Mouse (Mus musculus) intestine, postnatal 0 days (tissue): ENCODE results near the gene Olfr1457. TPM values are rescaled to one million over a fixed set of nuclear protein-coding genes. Genes with fewer than 3 reads are reported as not detected.

ENCODE experiments used
- ATAC-seq: fragments of 200-750 bp; cut with Nextera tagmentation; 2 replicates; pipeline ENCODE4 v1.8.0; 2017; ENCODE audit warnings: mild to moderate bottlenecking, moderate TSS enrichment, moderate library complexity
- H3K27ac ChIP-seq: fragments of 300-500 bp; sonication (generic); 2 replicates; pipeline ENCODE4 v1.5.1; 2014; ENCODE audit warnings: mild to moderate bottlenecking, low read depth, low read length, moderate library complexity
- H3K27me3 ChIP-seq: fragments of 300-500 bp; sonication (generic); replicated peaks from 2 replicates; pipeline ENCODE4 v1.6.1; 2014; ENCODE audit warnings: low read length, mixed read lengths; ENCODE audit not compliant: control insufficient read depth, insufficient read depth
- H3K36me3 ChIP-seq: fragments of 300-500 bp; sonication (generic); 2 replicates; pipeline ENCODE4 v1.6.1; 2014; ENCODE audit warnings: mild to moderate bottlenecking, moderate library complexity; ENCODE audit not compliant: control insufficient read depth, insufficient read depth
- H3K4me1 ChIP-seq: fragments of 300-500 bp; sonication (generic); replicated peaks from 2 replicates; pipeline ENCODE4 v1.6.1; 2014; ENCODE audit warnings: antibody characterized with exemption, low read length, mixed read lengths; ENCODE audit not compliant: control insufficient read depth, insufficient read depth
- H3K4me2 ChIP-seq: fragments of 300-500 bp; sonication (generic); replicated peaks from 2 replicates; pipeline ENCODE4 v1.6.1; 2014; ENCODE audit warnings: low read depth, mild to moderate bottlenecking, moderate library complexity
- H3K4me3 ChIP-seq: fragments of 300-500 bp; sonication (generic); 2 replicates; pipeline ENCODE4 v1.5.1; 2014; ENCODE audit warnings: low read depth, low read length
- H3K9ac ChIP-seq: fragments of 300-500 bp; sonication (generic); 2 replicates; pipeline ENCODE4 v1.6.1; 2014; ENCODE audit warnings: mild to moderate bottlenecking, low read depth, low read length
- H3K9me3 ChIP-seq: fragments of 300-500 bp; sonication (generic); 2 replicates; pipeline ENCODE4 v1.6.1; 2016; ENCODE audit warnings: mixed run types; ENCODE audit not compliant: control insufficient read depth
- CTCF ChIP-seq: sonication (generic); IDR thresholded peaks from 2 replicates; pipeline ENCODE4 v1.5.1; 2016; ENCODE audit warnings: low read depth, mild to moderate bottlenecking, control low read depth, antibody characterized with exemption, moderate library complexity
- WGBS: fragments of 180-500 bp; shearing (Covaris S2); extraction: QIAGEN DNeasy Blood & Tissue Kit; methylation state at CpG from one replicate; pipeline ENCODE4 v1.1.7; 2014; 5-methylcytosine and 5-hydroxymethylcytosine counted together
- polyA plus RNA-seq: library from polyadenylated mRNA; unstranded; fragments of >200 nt; fragmentation: Nextera tagmentation; extraction: Ambion mirVana; gene quantifications from 2 replicates; pipeline ENCODE4 v1.2.1, GENCODE M21; 2015

Olfr1457 gene
- not detected in 2 replicates for polyA plus RNA-seq

- no peak within 1 kb of the TSS for H3K9ac ChIP-seq
- 0 out of 2 replicates have a peak, but pooled peaks cover 5% of the 10 kb centered on the region for H3K9me3 ChIP-seq
- no peaks in the 10 kb centered on the region for H3K36me3 ChIP-seq
- H3K27ac ChIP-seq: no peak within 1 kb of the TSS
- H3K4me2 ChIP-seq: no peak within 1 kb of the TSS
- no peak for TF ChIP-seq CTCF
- no peak within 1 kb of the TSS for H3K4me3 ChIP-seq
- WGBS: 70% methylated on average over 2 of the region's 2 CpGs
- ATAC-seq: no peak
- no peaks in the 10 kb centered on the region for H3K4me1 ChIP-seq
- no peaks in the 10 kb centered on the region for H3K27me3 ChIP-seq
Observed at GRCm38 (mm10) chr19:13097791-13098190, at the start of gene Olfr1457. Gene Olfr1457, minus strand, starts transcription at chr19:13097891.

DNA sequence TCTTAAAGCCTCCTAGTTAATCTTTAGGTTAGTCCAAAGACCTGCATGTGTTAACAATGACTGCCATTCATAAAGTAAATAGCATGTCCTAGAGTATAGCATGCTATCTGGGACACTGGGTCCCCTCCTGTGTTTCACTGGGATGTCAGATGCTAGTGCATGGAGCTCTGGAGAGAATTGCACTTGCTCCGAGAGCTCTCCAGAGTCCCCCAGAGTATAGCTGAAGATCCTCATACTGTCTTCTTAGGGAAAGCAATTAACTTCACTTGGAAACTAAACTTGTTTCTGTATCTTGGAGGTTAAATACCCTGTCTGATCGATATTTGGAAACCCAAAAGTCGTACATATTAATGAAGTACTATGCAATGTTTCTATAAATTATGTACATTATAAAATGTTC lies 9.0 kb upstream of the Olfr1457 start, which contains the start of gene Olfr1458:
Gene Olfr1458, minus strand, starts transcription at position 101 of the 400 bp plus-strand sequence.
- Histone ChIP-seq H3K9ac (no peak within 1 kb of the TSS), H3K27me3 (no peaks in the 10 kb centered on the region), H3K4me1 (no peaks in the 10 kb centered on the region), H3K36me3 (no peaks in the 10 kb centered on the region), H3K4me3 (no peak within 1 kb of the TSS), H3K4me2 (no peak within 1 kb of the TSS), H3K9me3 (0 out of 2 replicates have a peak, but pooled peaks cover 2% of the 10 kb centered on the region), H3K27ac (no peak within 1 kb of the TSS)
- no peak for ATAC-seq
- no peak for TF ChIP-seq CTCF
- WGBS: 76% methylated on average over 3 of the region's 3 CpGs

DNA sequence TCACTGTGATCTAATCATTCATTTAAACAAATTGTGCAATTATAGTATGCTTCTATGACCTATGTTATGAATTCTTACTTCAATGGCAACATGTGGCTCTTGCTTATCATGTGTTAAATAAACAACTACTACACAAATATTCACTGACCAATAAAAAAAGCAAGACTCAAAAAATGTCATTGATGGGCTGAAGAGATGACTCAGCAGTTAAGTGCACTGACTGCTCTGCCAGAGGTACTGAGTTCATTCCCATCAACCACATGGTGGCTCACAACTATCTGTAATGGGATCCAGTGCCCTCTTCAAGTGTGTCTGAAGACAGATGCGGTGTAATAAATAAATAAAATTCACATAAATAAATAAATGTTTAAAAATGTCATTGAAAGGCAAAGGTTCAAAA lies 3.8 kb downstream of the Olfr1457 start:
- ATAC-seq: no peak
- Histone ChIP-seq H3K4me1 (no peaks in the 10 kb centered on the region), H3K27ac (no peak overlapping the region), H3K36me3 (no peaks in the 10 kb centered on the region), H3K9ac (no peak overlapping the region), H3K9me3 (0 out of 2 replicates have a peak, but pooled peaks cover 6% of the 10 kb centered on the region), H3K4me2 (no peak overlapping the region), H3K27me3 (no peaks in the 10 kb centered on the region), H3K4me3 (no peak overlapping the region)
- 78% methylated on average over 1 of the region's 1 CpGs for WGBS
- TF ChIP-seq CTCF: no peak

DNA sequence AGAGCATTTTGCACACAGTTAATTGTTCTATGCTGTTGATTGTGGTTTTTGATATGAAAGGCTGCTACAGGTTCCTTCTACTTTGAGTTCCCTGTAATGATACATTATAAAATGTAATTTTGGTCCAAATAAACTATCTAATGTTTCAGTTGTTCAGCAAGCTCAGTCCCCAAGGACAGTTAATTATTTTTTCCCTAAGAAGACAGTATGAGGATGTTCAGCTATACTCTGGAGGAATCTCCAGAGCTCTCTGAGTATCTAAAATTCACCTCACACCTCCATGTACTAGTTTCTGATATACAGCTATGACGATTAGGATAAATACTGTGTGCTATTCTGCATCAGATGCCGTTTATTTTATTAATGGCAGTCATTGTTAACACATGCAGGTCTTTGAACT lies 37.4 kb downstream of the Olfr1457 start, which contains the start of gene Olfr1454:
Gene Olfr1454, plus strand, starts transcription at position 301 of the 400 bp plus-strand sequence.
- H3K9ac ChIP-seq: no peak within 1 kb of the TSS
- H3K36me3 ChIP-seq: no peaks in the 10 kb centered on the region
- no peak within 1 kb of the TSS for H3K27ac ChIP-seq
- H3K4me2 ChIP-seq: no peak within 1 kb of the TSS
- WGBS: 70% methylated on average over 2 of the region's 2 CpGs
- H3K9me3 ChIP-seq: no peaks in the 10 kb centered on the region
- no peaks in the 10 kb centered on the region for H3K4me1 ChIP-seq
- H3K4me3 ChIP-seq: no peak within 1 kb of the TSS
- no peak for TF ChIP-seq CTCF
- no peak for ATAC-seq
- no peaks in the 10 kb centered on the region for H3K27me3 ChIP-seq

Other genes starting within 250 kb of the Olfr1457 start
- gene Olfr1444, start 240.6 kb downstream of the Olfr1457 start, polyA plus RNA-seq: not detected in 2 replicates
- not detected in 2 replicates for gene Olfr1445, start 214.0 kb downstream of the Olfr1457 start, polyA plus RNA-seq
- gene Olfr1446, start 204.4 kb downstream of the Olfr1457 start, polyA plus RNA-seq: not detected in 2 replicates
- gene Olfr1447, start 194.1 kb downstream of the Olfr1457 start, polyA plus RNA-seq: not detected in 2 replicates
- gene Olfr1448, start 173.5 kb downstream of the Olfr1457 start, polyA plus RNA-seq: not detected in 2 replicates
- not detected in 2 replicates for gene Olfr1449, start 167.1 kb downstream of the Olfr1457 start, polyA plus RNA-seq
- gene Olfr1450, start 147.6 kb downstream of the Olfr1457 start, polyA plus RNA-seq: not detected in 2 replicates
- not detected in 2 replicates for gene Olfr1451, start 102.9 kb downstream of the Olfr1457 start, polyA plus RNA-seq
- not detected in 2 replicates for gene Olfr1453, start 69.6 kb downstream of the Olfr1457 start, polyA plus RNA-seq
- gene Olfr1454, start 37.3 kb downstream of the Olfr1457 start, polyA plus RNA-seq: not detected in 2 replicates
- gene Olfr1458, start 8.9 kb upstream of the Olfr1457 start, polyA plus RNA-seq: not detected in 2 replicates
- gene Olfr1459, start 51.7 kb upstream of the Olfr1457 start, polyA plus RNA-seq: not detected in 2 replicates
- not detected in 2 replicates for gene Olfr1461, start 65.1 kb upstream of the Olfr1457 start, polyA plus RNA-seq
- gene Olfr1462, start 87.8 kb upstream of the Olfr1457 start, polyA plus RNA-seq: not detected in 2 replicates
- not detected in 2 replicates for gene Olfr1463, start 133.4 kb upstream of the Olfr1457 start, polyA plus RNA-seq
- not detected in 2 replicates for gene Olfr1465, start 217.7 kb upstream of the Olfr1457 start, polyA plus RNA-seq
- not detected in 2 replicates for gene Olfr1466, start 241.0 kb upstream of the Olfr1457 start, polyA plus RNA-seq